Mouse (Mus musculus) ES-Bruce4 (cell line): ENCODE measurements around the gene Hsd17b14.

Experiments
- CTCF ChIP-seq: IDR thresholded peaks from one replicate; pipeline ENCODE4 v1.8.1; 2011; ENCODE audit warnings: low read depth, low read length
- EP300 ChIP-seq: IDR thresholded peaks from 2 replicates; pipeline ENCODE4 v1.6.1; 2011; ENCODE audit warnings: low read depth, low read length; ENCODE audit not compliant: insufficient read depth
- POLR2A ChIP-seq: IDR thresholded peaks from one replicate; pipeline ENCODE4 v1.8.1; 2011; ENCODE audit warnings: low read length; ENCODE audit not compliant: insufficient read depth

- TF ChIP-seq CTCF (no peak), POLR2A (no peak), EP300 (no peak)
These were observed 31.6 kb upstream of the Hsd17b14 start for GRCm38 (mm10) chr7:45522957-45523676.
